Mouse (Mus musculus) testis, adult 2 months (tissue): ENCODE results near the gene Vav1. TPM values are rescaled to one million over a fixed set of nuclear protein-coding genes. Genes with fewer than 3 reads are reported as not detected.

Experiments
- H3K27ac ChIP-seq: fragments of 200-500 bp; 2 replicates; pipeline ENCODE4 v1.5.1; 2012; ENCODE audit warnings: low read depth, low read length; ENCODE audit not compliant: control insufficient read depth, insufficient read depth
- H3K27me3 ChIP-seq: fragments of 200-500 bp; 2 replicates; pipeline ENCODE4 v1.6.1; 2012; ENCODE audit warnings: mild to moderate bottlenecking, low read length, moderate library complexity; ENCODE audit not compliant: control insufficient read depth, insufficient read depth
- H3K36me3 ChIP-seq: fragments of 200-500 bp; 2 replicates; pipeline ENCODE4 v1.6.1; 2012; ENCODE audit warnings: mild to moderate bottlenecking, low read length; ENCODE audit not compliant: control insufficient read depth, insufficient read depth
- H3K4me1 ChIP-seq: fragments of 200-500 bp; 2 replicates; pipeline ENCODE4 v1.6.1; 2012; ENCODE audit warnings: low read length; ENCODE audit not compliant: control insufficient read depth, insufficient read depth
- H3K4me3 ChIP-seq: fragments of 200-500 bp; 2 replicates; pipeline ENCODE4 v1.5.1; 2012; ENCODE audit warnings: low read depth, mild to moderate bottlenecking, low read length, moderate library complexity, mixed read lengths; ENCODE audit not compliant: control insufficient read depth
- CTCF ChIP-seq: fragments of 200-500 bp; IDR thresholded peaks from 2 replicates; pipeline ENCODE4 v1.5.1; 2012; ENCODE audit warnings: low read depth, mild to moderate bottlenecking, inconsistent platforms, low read length, moderate library complexity; ENCODE audit not compliant: control insufficient read depth, insufficient read depth, insufficient replicate concordance
- POLR2A ChIP-seq: fragments of 200-500 bp; IDR thresholded peaks from 2 replicates; pipeline ENCODE4 v1.6.1; 2012; ENCODE audit warnings: low read depth, mild to moderate bottlenecking, inconsistent platforms, low read length, moderate library complexity; ENCODE audit not compliant: control insufficient read depth
- polyA plus RNA-seq: library from polyadenylated mRNA; depleted of rRNA; stranded (reverse); fragments of >200 nt; gene quantifications from 2 replicates; pipeline ENCODE4 v1.2.3, GENCODE M21; 2012; rRNA removed

The Vav1 gene
- polyA plus RNA-seq = 7.4 and 8.4 TPM in 2 replicates

DNA sequence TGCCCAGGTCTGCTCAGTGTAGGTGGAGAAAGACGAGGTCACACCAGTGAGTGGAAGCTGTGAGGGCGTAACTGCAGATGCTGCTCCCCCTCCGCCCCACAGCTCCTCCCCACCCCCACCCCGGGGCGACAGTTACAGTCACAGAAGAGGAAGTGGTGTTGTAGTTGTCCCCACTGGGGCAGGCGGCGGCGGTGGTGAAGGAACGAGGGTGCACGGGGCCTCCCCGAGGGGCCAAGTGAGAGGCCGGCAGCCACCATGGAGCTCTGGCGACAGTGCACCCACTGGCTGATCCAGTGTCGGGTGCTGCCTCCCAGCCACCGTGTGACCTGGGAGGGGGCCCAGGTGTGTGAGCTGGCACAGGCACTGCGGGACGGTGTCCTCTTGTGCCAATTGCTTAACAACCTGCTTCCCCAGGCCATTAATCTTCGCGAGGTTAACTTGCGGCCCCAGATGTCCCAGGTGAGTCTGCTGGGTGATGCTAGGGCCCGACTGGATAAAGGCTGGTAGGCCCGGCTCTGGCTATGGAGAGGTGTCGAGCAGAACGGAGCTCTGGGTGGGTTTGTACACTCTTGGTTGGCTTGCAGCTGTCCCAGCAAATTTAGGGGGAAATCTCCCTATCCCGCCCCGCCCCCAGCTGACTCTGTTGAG lies at the start of gene Vav1:
Gene Vav1 (plus strand): TSS at position 158 of the 648 bp plus-strand sequence.
- no peak for TF ChIP-seq CTCF
- TF ChIP-seq POLR2A = no peak
- Histone ChIP-seq H3K36me3 (no peaks in the 10 kb centered on the region), H3K4me1 (peaks cover 21% of the 10 kb centered on the region), H3K4me3 (no peak within 1 kb of the TSS; the same call in 1 of the 2 replicates), H3K27ac (no peak within 1 kb of the TSS), H3K27me3 (no peaks in the 10 kb centered on the region)

DNA sequence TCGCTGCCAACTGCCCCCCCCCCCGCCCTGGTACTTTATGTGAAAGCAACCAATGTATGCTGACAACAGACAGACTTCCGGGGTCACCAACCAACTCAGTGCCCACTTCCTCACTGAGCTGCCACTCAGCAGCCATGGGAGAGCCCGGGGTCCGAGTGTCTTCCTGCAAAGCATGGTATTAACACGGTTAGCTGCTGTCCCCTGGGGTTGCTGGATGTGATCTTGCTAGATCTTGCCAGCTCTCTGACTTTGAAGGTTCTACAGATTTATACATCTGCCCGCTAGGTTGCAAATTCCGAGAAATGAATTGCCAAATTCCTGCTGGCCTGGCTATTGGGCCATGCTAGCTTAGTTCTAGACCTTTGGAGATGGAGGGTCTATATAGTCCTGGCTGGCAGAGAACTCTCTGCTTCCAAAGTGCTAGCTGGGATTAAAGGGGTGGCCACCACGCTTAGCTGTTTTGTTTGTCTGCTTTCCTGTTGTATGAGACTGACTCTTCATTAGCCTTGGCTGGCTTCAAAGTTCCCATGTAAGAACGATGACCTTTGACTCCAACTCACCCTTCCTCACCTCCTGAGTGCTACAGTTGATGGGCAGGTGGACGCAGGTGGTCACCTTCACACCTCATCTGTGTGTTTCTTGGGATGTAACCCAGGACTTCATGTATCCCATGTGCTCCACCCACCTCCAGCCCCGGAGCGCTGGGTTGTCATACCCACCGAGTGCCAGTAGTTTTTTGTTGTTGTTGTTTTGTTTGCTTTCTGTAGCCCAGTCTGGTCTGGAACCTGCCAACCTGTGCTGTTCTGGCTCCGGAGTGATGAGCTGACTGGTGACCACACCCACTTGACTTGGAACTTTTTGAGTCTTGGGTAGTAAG lies 48.8 kb upstream of the Vav1 start:
- Histone ChIP-seq H3K36me3 (no peaks in the 10 kb centered on the region), H3K4me3 (no peak overlapping the region), H3K27me3 (no peaks in the 10 kb centered on the region), H3K4me1 (no peaks in the 10 kb centered on the region; the same call in 1 of the 2 replicates), H3K27ac (no peak overlapping the region)
- TF ChIP-seq CTCF = no peak
- no peak for TF ChIP-seq POLR2A

- no peak overlapping the region for H3K4me3 ChIP-seq
- H3K27me3 ChIP-seq = no peaks in the 10 kb centered on the region
- TF ChIP-seq CTCF (no peak), POLR2A (no peak)
- no peaks in the 10 kb centered on the region; the same call in 1 of the 2 replicates for H3K4me1 ChIP-seq
- H3K36me3 ChIP-seq = no peaks in the 10 kb centered on the region
- no peak overlapping the region for H3K27ac ChIP-seq
These were observed 48.2 kb upstream of the Vav1 start for GRCm38 (mm10) chr17:57230728-57231125.

DNA sequence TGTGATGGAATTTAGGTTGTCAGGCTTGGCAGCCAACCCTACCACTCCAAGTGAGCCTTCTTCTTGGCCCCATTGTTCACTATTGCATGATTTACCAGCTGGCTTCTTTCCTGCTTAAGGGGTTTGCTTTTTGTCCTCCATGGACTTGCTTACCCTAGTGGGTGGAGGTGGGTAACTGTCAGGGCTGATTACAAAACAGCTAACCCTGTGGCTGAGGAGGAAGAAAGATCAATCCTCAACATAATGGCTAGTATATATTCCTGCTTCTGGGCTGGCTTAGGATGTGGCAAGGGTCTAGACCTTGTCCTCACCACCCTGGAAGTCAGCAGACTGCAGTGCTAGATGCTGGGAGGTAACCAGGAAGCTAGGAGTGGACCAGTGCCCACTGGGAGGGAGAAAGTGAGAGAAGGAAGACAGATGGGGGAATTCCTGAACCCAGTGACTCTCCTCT lies 47.6 kb upstream of the Vav1 start:
- Histone ChIP-seq H3K36me3 (no peaks in the 10 kb centered on the region), H3K27ac (no peak overlapping the region), H3K27me3 (no peaks in the 10 kb centered on the region), H3K4me3 (no peak overlapping the region), H3K4me1 (no peaks in the 10 kb centered on the region; the same call in 1 of the 2 replicates)
- TF ChIP-seq CTCF (no peak), POLR2A (no peak)

GRCm38 (mm10) chr17:57232200-57232599 lies 46.7 kb upstream of the Vav1 start:
- H3K4me3 ChIP-seq = no peak overlapping the region
- no peaks in the 10 kb centered on the region; the same call in 1 of the 2 replicates for H3K36me3 ChIP-seq
- H3K4me1 ChIP-seq = no peaks in the 10 kb centered on the region; the same call in 1 of the 2 replicates
- no peak overlapping the region for H3K27ac ChIP-seq
- TF ChIP-seq CTCF = no peak
- TF ChIP-seq POLR2A = no peak
- H3K27me3 ChIP-seq = no peaks in the 10 kb centered on the region

DNA sequence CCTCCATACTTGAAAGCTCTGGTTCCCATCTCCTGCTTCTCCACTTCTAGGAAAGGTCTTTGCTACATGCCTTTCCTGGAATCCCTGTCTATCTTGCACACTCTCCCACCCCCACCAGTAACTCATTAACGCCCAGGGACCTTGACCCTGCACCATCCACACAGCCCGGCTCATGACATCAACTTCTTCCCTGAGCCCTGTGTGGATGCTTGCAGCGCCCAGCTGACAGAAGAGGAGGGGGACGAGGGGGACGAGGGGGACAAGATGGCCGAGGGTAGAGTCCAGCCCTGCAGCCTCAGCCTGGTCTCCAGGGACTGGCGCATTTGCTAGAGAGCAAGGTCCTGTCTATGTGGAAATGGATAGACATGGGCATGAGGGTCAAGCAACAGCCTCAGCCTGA lies 45.9 kb upstream of the Vav1 start:
- H3K36me3 ChIP-seq = no peaks in the 10 kb centered on the region; the same call in 1 of the 2 replicates
- H3K4me1 ChIP-seq = no peaks in the 10 kb centered on the region; the same call in 1 of the 2 replicates
- no peak overlapping the region for H3K4me3 ChIP-seq
- no peak overlapping the region for H3K27ac ChIP-seq
- no peak for TF ChIP-seq CTCF
- no peak for TF ChIP-seq POLR2A
- H3K27me3 ChIP-seq = no peaks in the 10 kb centered on the region

- no peak overlapping the region for H3K4me3 ChIP-seq
- TF ChIP-seq POLR2A (no peak), CTCF (no peak)
- H3K27ac ChIP-seq = no peak overlapping the region
- no peaks in the 10 kb centered on the region; the same call in 1 of the 2 replicates for H3K4me1 ChIP-seq
- no peaks in the 10 kb centered on the region; the same call in 1 of the 2 replicates for H3K36me3 ChIP-seq
- H3K27me3 ChIP-seq = no peaks in the 10 kb centered on the region
These were observed 44.5 kb upstream of the Vav1 start for GRCm38 (mm10) chr17:57234254-57234928.
